Mouse (Mus musculus) heart, postnatal 0 days (tissue): Measurements from ENCODE around the gene Atp6v1g2.

Experiments used
- CTCF ChIP-seq: IDR thresholded peaks from 2 replicates; pipeline ENCODE4 v1.5.1; 2016; ENCODE audit warnings: antibody characterized with exemption, control low read depth, low read depth
- EP300 ChIP-seq: IDR thresholded peaks from 2 replicates; pipeline ENCODE4 v1.6.1; 2016; ENCODE audit warnings: antibody characterized with exemption, low read depth

- no peak for TF ChIP-seq CTCF
- no peak for TF ChIP-seq EP300
Observed at GRCm38 (mm10) chr17:35194844-35195630, 38.4 kb upstream of the Atp6v1g2 start.
